Mouse (Mus musculus) cerebellum, adult 11-12 months (tissue): Measurements from ENCODE around the gene Nfe2.
"Not testable (repeated sequence)": the region's sequence is repeated elsewhere in the genome, so short reads cannot be mapped to it uniquely, and the experiment has no call there.

Source experiments
- DNase-seq: peaks from one replicate; pipeline ENCODE4 v3.0.0; 2022

Nfe2 gene

DNA sequence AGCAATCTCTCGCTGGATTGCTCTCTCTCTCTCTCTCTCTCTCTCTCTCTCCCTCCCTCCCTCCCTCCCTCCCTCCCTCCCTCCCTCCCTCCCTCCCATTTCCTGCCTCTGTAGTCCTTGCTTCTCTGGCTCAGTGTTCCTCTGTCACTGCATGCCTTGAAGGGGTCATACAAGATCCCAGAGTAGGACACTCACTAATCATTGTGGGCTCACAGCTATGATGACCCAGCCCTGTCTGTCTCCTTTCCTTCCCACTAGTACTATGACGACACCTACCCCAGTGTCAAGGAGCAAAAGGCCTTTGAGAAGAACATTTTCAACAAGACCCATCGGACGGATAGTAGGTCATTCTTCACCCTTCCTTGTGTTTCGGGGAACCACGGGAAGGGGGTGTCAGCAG lies 32.2 kb upstream of the Nfe2 start:
- no peak for DNase-seq

DNA sequence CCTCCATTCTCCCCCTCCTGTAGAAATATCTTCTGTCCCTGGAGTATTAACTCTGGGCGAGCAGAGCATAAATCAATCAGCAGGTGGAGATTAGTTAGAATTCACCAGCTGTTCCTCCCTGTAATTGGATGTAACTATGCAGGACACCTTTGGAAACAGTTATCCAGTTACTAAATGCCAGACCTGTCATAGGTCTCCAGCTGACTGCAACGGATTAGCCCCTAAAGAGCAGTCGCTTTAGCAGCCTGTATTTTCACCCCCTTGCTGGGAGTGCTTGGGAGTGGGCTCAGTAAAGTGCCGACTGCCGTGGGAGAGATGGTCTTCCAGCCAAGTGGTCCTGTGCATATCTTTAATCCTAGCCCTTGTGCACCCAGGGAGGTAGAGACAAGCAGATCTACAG lies 31.4 kb upstream of the Nfe2 start:
- no peak for DNase-seq

DNA sequence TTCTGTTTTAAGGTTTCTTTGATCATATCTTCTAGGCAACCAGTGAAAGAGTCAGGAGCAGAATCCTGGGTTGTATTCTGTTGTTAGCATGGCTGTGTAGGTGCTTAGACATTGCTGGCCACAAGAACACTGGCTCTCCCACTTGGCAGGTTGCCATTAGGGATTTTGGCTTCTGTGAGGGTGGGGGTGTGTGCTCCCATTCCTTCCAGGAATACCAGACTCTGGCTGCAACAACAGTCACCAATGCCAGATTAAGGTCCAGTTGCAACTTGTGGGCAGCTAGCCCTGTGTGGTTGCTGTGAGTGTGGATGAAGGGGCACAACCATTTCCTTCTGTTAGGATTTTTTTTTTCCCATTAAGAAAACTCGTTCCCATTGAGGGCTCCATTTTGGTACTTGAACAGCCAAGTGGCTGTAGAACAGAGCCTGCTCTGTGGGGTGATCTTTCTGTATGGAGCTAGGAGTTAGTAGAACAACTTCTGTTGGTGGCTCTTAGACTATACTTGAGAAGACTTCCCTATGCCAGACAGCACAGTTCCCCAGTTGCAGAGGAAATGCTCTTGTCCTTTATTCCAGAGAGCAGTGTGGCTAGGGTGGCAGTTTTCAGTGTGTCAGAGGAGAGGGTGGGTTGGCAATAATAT lies 27.7 kb upstream of the Nfe2 start:
- DNase-seq, result no peak

DNA sequence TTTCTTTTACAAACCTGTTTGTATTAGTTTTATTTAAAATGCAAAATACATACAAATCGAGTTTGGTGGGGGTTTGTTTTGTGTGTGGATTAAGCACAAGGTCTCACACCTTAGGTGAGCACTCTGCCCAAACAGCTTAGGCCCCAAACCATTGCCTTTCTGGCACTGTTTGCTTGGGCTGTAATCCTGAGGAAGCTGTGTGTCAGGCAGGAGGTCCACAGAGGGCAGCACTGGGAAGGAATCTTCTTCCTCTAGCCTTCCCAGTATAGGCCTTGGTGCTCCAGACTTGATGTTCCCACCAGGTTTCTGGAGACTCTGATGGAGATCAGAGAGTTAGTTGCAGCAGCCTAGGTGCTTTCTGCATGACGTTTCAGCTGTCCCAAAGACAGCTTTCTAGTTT lies 26.4 kb upstream of the Nfe2 start:
- no peak for DNase-seq

DNA sequence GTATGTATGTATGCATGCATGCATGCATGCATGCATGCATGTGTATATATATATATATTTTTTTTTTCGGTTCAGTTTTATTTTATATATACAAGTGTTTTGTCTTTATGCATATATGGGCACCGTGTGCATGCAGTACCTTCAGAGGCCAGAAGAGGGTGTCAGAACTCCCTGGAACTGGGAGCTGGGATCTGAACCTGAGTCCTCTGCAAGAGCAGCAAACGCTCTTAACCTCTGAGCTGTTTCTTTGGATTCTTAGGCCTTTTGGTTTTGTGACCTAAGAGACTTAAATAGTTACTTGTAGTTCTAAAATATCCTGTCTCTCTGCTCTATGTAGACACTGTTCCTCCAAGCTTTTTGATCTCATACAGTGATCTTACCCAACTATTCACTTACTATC lies 25.9 kb upstream of the Nfe2 start:
- DNase-seq, result no peak

DNA sequence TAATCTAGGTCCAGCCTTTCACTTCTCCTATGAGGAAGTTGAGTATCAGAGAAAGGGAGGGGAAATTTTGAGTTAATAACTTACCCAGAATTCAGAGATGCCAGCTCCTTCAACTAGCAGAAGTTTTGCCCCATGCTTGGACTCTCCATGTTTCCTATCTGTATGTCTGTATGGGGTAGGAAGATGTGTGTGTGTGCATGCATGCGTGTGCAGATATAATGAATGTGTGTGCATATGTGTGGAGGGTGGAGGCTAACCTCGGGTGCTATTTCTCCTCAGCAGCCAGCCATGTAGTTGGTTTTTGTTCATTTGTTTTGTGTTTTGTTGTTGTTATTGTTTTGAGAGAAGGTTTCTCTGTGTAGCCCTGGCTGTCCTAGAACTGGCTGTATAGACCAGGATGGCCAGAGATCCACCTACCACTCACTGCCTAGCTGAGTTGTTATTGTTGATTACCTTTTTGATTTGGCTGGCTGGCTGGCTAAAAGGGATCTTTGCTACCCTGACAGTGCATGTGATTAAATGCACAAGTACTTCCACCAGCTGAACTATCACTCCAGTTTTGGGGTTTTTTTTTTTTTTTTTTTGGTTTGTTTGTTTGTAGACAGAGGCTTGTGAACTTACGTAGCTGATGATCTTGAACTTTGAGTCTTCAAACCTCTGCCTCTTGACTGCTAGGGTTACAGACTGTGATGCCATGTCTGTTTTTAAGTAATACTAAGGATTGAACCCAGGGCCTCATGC lies 23.4 kb upstream of the Nfe2 start:
- DNase-seq, result no peak

DNA sequence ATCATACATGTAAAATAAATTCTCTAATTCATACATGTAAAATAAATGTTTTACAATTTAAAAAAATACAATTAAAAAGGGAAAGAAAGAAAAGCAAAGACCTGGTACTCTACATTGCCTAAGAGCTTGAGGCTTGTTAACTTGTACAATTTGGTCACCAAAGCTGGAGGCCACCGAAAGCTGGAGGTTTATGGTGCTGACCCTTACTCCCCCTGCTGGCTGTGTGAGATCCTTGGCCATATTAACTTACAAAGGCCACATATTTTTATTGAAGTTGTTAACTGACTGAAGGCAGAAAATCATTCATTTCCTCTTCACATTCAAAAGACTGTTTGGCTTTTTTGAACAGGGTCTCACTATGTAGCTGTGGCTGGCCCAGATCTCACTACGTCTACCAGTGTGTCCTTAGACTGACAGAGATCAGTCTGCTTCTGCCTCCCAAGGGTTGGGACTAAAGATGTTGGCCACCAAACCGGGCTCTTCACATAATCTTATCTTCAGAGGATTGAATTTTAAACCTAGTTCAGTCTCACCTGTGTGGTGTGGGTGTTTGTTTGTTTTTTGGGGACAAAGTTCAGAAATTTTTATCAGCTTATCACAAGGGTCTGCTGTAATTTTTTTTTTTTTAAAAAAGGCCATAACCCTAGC lies 22.7 kb upstream of the Nfe2 start:
- DNase-seq, result no peak

DNA sequence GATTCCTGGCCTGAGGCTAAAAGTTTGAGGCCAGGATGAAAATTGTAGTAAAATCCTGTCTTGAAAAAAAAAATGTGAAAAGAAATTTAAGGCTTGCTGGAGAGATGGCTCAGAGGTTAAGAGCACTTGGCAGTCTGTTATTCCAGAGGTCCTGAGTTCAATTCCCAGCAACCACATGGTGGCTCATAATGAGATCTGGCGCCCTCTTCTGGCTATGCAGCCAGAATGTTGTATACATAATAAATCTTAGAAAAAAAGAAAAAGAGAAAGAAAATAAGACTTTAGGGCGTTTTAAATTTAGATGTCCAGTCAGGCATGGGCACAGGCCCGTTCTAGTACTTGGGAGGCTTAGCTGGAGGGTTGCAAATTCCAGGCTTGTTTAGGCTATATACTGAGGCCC lies 21.5 kb upstream of the Nfe2 start:
- no peak for DNase-seq

DNA sequence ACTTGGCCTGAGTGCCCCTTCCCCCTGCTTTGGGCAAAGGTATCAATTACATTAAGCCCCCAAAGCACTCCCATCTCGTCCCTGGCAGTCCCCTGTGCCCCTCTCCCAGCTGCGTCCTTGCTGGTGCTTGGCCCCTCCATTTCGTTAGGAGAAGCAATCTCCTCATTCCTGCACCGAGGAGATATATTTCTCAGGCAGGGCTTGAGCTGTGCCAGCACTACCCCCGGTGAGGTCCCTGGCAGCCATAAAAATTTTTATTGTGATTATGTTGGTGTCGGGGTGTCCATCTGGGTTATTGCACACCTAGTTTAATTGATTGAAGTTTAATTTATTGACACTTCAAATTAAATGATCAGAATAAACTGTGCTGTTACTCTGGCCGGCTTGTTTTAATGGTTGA lies 19.7 kb upstream of the Nfe2 start:
- no peak for DNase-seq

DNA sequence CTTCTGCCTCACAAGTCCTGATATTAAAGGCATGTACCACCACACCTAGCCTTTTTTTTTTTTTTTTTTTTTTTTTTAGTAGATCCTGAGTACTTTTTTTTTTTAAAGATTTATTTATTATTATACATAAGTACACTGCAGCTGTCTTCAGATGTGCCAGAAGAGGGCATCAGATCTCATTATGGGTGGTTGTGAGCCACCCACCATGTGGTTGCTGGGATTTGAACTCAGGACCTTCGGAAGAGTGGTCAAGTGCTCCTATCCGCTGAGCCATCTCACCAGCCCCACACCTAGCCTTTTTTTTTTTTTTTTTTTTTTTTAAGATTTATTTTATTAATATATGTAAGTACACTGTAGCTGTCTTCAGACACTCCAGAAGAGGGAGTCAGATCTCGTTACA lies 17.7 kb upstream of the Nfe2 start:
- not testable (repeated sequence) for DNase-seq

DNA sequence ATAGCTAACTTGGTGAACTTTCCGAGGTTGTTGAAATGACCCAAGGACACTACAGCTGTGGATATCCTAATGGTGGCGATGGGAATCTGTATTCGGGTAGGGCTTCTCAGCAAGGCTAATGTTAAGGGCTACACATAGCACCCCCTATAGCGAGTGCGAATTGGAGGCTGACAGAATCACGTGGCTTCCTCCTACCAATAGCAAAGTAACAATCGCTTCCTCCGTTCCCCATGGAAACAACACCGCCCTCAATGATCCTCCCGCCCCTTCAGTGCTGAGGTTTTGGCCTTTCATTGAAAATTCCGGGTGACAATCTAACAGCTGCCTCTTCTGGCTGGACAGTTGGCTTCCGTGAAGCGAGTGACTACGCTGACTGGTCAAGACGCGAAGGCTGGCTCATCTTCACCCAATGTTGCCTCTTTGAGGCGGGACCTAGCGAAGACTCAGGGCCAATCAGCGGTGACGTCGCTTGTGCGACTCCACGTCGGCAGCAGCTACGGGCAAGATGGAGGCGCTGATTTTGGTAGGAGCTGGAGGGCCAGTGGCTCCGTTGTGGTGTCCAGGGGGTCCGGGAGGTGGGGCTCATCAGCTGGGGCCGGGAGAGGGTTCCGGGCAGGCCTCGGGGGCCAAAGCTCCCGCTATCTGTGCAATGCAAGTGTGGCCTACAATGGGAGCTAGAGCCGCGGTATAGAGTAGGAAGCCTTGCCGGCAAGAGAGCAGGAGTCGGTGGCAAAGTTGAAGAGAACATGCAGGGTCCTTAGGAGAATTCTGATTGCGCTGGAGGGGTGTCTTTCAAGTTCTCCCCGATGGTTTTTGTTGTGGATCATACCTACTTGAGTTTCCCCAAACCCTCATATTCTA lies 14.4 kb upstream of the Nfe2 start, which contains the start of gene Copz1:
Gene Copz1 (plus strand): TSS at position 296 of the 861 bp plus-strand sequence.
- DNase-seq, result peak; percentile 98

DNA sequence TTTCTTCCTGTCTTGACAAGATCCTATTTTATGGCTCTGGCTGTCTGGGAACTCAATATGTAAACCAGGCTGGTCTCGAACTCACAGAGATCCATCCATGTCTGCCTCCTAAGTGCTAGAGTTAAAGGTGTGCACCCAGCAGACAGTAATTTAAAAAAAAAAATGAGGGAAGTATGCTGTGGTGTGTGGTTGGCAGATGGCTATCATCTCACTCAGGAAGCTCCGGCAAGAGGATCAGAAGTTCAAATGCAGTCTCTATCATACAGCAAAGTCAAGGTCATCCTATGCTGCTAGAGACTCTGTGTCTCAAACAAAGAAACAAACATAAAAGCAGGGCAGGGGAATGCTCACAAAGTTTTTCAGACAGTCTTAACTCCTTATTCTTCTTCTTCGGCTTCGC lies 10.7 kb upstream of the Nfe2 start:
- DNase-seq, result no peak

DNA sequence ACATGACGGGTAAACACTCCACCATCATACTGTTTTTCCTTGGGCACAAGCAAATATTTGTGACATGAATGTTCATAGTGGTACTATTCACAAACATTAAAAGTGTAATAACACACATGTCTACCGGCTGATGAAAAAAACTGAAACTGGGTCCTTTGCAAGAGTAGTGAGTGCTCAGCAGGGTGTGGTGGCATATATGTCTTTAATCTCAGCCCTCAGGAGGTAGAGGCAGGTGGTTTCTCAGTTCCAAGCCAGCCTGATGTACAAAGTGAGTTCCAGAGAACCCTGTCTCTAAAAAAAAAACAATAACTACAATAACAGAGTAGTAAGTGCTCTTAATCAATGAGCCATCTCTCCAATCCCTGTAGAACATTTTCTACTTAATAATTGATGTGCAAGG lies 6.6 kb upstream of the Nfe2 start:
- no peak for DNase-seq

DNA sequence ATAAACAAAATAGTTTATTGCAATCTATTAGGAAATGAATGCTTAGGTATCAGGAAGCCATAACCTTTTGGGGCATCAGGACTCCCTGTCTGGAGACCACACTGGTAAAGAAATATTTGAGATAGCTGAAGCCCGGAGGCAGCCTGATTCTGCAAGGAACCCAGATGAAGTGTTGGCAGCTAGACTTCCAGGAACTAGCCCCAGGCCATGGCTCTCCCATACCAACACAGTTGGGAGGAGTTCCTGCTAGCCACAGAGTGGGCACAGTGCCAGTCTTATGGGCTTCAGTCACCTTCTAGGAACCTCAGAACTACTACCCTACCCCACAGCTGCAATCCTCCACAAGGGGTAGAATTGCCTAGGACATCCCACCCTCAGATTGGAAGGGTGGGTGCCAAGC lies 1.8 kb upstream of the Nfe2 start:
- DNase-seq, result no peak

DNA sequence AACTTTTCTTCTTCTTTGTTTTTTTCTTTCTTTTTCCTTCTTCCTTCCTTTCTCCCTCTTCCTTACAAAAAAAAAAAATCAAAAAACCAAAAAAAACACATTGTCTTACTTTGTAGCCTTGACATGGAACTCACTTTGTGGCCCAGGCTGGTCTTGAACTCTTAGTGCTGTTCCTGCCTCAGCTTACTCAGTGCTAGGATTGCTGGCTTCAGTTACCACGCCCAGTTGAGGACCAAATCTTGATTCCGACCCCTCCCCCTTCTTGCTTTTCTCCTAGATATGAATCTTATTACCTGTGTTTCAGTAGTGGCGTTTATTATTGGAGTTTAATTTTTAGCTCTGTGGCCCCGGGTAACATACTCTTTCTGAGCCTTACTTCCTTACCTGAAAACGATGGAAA lies 959 bp upstream of the Nfe2 start:
- no peak for DNase-seq

DNA sequence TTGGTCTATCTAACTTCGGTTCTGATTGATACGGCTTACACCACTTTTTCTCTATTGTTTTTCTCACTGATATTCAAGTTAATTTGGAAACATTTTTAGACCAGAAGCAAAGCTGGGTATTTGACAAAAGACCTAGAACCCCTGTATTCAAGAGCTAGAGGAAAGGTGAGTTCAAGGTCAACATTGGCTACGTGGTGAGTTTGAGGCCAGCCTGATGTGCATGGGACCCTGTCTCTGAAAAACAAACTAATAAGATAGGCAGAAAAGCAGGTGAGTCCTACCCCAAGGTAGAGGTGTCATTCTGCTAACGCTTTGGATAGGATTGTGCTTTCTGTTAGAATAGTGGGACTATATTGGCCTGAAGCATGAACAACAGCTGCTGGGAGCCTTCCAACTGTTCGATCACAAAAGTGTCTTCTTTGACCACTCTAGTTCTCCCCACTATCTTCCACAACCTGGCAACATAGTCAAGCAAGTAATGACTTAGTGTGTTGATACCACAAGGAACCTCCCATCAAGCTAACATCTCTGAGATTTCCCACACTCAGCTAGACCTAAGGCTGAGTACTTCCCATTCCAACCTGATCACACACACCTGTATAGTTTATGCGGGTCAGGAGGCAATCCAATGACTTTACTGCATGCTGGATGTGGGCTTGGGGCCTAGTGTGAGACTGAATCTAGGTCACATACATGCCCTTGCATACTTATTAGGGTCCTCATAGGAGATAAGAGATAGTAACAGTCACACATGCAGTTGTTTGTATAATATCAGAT lies 1.8 kb downstream of the Nfe2 start:
- no peak for DNase-seq

DNA sequence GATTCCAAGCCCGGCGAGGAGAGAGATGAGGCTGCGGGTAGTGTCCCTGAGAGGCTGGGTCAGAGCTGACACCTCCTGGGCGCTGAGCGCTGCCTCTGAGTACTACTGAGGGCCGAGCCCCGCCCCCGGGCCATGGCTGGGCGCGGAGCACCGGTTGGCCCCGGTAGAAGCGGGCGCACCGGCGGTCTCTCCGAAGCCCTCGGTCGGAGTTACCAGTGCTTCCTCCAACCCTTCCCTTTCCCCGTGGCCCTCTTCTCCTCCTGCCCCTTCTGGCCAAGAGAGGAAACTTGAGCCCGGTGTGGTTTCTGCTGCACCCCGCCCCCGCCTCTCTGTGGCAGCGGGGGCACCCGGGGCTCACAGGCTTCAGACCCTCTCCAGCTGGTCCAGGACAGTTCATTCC lies 3.0 kb downstream of the Nfe2 start:
- no peak for DNase-seq

DNA sequence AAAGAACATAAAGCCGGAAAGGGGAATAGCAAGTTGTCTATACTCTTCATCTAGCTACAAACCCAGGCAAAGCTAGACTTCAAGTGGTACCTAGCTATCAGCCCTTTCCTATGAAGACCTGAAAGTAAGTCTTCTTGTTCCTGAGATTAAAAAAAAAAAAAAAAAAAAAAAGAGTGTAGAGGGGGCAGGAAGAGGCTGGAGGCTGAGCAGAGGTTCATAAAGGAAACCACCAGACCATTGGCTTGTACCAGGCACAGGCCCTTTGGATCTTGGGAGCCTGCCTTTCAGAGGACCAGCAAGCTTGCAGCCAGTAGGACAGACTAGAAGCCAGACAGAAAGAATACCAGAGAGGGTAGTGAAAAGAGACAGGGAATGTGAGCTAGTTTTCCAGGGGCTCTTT lies 4.9 kb downstream of the Nfe2 start:
- no peak for DNase-seq

DNA sequence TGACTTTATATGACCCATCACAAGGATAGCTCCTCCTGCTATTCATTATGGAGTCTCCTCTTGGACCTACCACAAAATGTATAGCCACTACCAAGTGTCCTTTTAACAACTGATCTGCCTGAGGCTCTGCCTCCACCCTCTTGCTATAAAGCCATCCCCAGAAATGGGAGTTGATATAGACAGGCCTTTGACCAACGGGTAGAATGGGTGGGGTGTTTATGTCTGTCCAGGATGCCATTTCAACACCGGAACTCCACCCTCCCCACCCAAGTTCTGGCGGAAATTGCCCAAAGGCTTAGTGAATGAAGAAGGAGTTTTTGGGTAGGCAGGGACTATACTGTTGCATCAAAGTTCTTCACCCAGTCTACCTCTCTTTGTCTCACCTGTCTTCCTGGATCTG lies 5.5 kb downstream of the Nfe2 start:
- DNase-seq, result no peak

DNA sequence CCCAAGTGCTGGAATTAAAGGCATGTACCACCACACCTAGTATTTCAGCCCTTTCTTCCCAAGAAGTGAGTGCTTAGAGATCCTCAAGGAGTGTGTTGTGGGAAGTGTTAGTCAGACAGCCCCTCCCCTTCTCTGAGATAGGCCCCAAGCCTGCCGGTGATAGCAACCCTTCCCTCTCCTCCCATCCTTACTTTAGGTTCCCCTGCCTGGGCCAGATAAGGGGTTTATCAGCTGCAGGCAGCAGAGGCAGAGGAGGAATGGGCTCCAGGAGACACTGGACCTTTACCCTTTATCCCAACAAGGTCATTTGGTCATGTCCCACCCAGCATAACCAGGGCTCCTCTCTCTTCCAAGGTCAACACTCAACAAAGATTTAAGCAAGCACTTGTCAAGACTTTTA lies 6.6 kb downstream of the Nfe2 start:
- no peak for DNase-seq

DNA sequence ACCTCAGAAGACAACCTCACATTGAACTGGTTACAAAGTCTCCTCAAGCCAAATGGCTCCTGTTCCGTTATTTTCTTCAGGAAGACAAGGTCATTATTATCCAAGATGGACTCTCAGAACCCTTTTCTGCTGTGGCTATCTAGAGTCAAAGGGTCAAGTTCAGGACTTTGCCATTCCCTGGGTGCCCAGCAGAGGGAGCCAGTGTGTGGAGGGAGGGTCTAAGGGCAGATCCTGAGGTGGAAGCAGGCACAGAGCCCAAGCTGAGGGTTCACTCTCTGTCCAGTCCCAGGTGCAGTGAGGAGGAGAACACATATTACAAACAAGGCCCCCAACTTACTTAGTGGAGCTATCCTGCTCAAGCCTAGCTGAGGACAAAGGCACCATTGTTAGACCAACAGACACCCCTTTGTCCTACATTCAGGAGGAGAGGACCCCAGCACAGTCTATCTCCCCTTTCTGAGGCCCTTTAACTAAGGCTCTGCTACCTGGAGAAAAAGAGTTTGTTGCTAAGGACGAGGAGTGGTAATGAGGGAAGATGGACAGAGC lies 7.9 kb downstream of the Nfe2 start:
- DNase-seq, result no peak

DNA sequence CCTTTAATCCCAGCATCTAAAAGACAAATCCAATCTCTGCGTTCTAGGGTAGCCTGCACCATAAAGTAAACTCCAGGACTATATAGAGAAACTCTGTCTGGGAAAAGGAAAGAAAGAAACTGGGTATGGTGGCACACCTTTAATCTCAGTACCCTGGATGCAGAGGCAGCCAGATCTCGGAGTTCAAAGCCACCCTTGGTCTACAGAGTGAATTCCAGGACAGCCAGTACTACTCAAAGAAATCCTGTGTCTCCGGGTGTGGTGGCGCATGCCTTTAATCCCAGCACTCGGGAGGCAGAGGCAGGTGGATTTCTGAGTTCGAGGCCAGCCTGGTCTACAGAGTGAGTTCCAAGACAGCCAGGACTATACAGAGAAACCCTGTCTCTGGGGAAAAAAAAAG lies 8.7 kb downstream of the Nfe2 start:
- not testable (repeated sequence) for DNase-seq
